Mouse (Mus musculus) spleen, adult 2 months (tissue): Measurements from ENCODE around the gene Akap6. TPM values are rescaled to one million over a fixed set of nuclear protein-coding genes. Genes with fewer than 3 reads are reported as not detected.

Source experiments
- DNase-seq, 2 experiments: peaks; one replicate each; pipeline versions ENCODE4 v3.0.0 to v3.0.0-alpha.2; 2012 to 2021; ENCODE audit warnings: low spot score in 2 of 2, low read depth in 1 of 2
- H3K27ac ChIP-seq: fragments of 200-500 bp; 2 replicates; pipeline ENCODE4 v1.5.1; 2012; ENCODE audit warnings: low read length, inconsistent platforms; ENCODE audit not compliant: insufficient read depth
- H3K27me3 ChIP-seq: fragments of 200-500 bp; 2 replicates; pipeline ENCODE4 v1.6.1; 2012; ENCODE audit warnings: mild to moderate bottlenecking, moderate library complexity, low read length, inconsistent platforms; ENCODE audit not compliant: control insufficient read depth, insufficient read depth
- H3K36me3 ChIP-seq: fragments of 200-500 bp; 2 replicates; pipeline ENCODE4 v1.6.1; 2012; ENCODE audit warnings: mild to moderate bottlenecking, low read length, inconsistent platforms; ENCODE audit not compliant: control insufficient read depth, insufficient read depth
- H3K4me1 ChIP-seq: fragments of 200-500 bp; 2 replicates; pipeline ENCODE4 v1.6.1; 2011; ENCODE audit warnings: inconsistent platforms; ENCODE audit not compliant: control insufficient read depth, insufficient read depth, insufficient read length
- H3K4me3 ChIP-seq: fragments of 200-500 bp; 2 replicates; pipeline ENCODE4 v1.5.1; 2011; ENCODE audit warnings: mild to moderate bottlenecking, inconsistent platforms; ENCODE audit not compliant: insufficient read depth, insufficient read length; ENCODE audit errors: extremely low read depth
- CTCF ChIP-seq: fragments of 200-500 bp; IDR thresholded peaks from 2 replicates; pipeline ENCODE4 v1.5.1; 2011; ENCODE audit warnings: mild to moderate bottlenecking, inconsistent platforms; ENCODE audit not compliant: insufficient read depth, insufficient read length, insufficient replicate concordance; ENCODE audit errors: extremely low read depth
- POLR2A ChIP-seq: fragments of 200-500 bp; IDR thresholded peaks from 2 replicates; pipeline ENCODE4 v1.6.1; 2011; ENCODE audit warnings: low read depth, low read length, inconsistent platforms
- WGBS: fragments of 180-500 bp; shearing (Covaris S2); methylation state at CpG from one replicate; pipeline ENCODE4 v1.1.7; 2018; 5-methylcytosine and 5-hydroxymethylcytosine counted together
- polyA plus RNA-seq: library from polyadenylated mRNA; depleted of rRNA; stranded (reverse); fragments of >200 nt; gene quantifications from 2 replicates; pipeline ENCODE4 v1.2.3, GENCODE M21; 2012

Akap6 gene
- polyA plus RNA-seq, 1 experiment: 0.02 TPM

- H3K4me3 ChIP-seq: no peak overlapping the region
- no peak for TF ChIP-seq CTCF
- no peak for TF ChIP-seq POLR2A
- H3K27me3 ChIP-seq: no peaks in the 10 kb centered on the region
- WGBS: 48% methylated on average over 9 of the region's 9 CpGs
- H3K4me1 ChIP-seq: no peaks in the 10 kb centered on the region
- DNase-seq: no peak
- H3K27ac ChIP-seq: no peak overlapping the region
- H3K36me3 ChIP-seq: no peaks in the 10 kb centered on the region
Measured at GRCm38 (mm10) chr12:52687355-52687754, 11.8 kb upstream of the Akap6 start.

- Histone ChIP-seq H3K27ac (no peak overlapping the region), H3K36me3 (no peaks in the 10 kb centered on the region), H3K27me3 (no peaks in the 10 kb centered on the region), H3K4me1 (no peaks in the 10 kb centered on the region), H3K4me3 (no peak overlapping the region)
- no peak for DNase-seq
- 90% methylated on average over 2 of the region's 2 CpGs for WGBS
- no peak for TF ChIP-seq CTCF
- TF ChIP-seq POLR2A: no peak
Measured at GRCm38 (mm10) chr12:52688712-52689111, 10.5 kb upstream of the Akap6 start.

DNA sequence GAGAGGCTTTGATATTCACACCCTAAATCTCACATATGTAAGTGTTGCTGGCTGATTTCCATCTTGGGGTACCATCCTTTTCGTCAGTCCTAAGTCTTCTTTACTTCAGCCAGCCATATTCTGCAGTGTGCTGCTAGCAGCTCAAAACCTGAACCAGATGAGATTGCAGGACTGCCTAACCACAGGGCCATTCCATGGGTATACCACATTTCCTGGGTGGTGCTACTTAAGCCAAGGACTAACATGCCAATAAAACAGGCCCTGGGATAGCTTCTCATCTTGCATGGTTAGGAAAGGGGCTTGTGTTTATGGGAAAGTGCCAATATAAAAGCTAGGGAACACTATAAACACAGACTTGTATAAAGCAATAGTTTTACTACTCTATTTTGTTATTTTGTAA, 7.6 kb upstream of the Akap6 start:
- WGBS: 69% methylated on average over 1 of the region's 1 CpGs
- Histone ChIP-seq H3K4me1 (no peaks in the 10 kb centered on the region), H3K4me3 (no peak overlapping the region), H3K27ac (no peak overlapping the region), H3K36me3 (no peaks in the 10 kb centered on the region), H3K27me3 (no peaks in the 10 kb centered on the region)
- DNase-seq: no peak
- TF ChIP-seq POLR2A (no peak), CTCF (no peak)

DNA sequence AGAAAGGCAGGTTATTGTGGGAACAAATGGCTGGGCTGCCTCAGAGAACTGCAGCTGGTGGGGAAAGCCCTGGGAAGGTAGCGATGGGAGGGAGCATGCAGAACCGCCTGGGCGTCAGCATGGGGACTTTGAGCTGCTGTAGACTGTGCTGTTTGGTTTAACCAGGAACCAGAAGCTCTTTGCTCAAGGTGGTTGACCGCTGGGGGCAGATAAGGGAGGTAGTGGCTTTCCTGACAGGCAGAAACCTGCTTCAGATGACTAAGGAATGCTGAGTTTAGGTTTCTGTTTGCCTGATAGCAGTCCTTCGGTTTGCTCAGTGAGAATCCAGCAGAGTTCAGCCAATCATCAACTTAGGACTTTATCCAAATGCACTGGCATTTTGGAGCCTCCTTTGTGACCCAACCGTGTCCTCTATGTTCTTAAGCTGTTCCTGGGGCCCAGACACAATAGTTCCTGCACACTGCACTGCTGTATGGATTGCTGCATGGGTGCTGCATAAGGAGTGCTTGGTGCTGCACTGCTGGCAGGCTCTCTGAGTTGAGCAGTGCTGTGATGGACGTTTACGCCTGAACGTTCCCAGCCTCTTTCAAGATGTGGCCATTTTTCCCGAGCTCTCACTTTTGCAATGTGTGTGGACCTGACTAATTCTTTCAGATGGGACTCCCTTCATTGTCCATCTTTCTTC, 6.8 kb upstream of the Akap6 start:
- no peak overlapping the region for H3K27ac ChIP-seq
- TF ChIP-seq POLR2A: no peak
- no peak for TF ChIP-seq CTCF
- H3K4me3 ChIP-seq: no peak overlapping the region
- H3K27me3 ChIP-seq: no peaks in the 10 kb centered on the region
- DNase-seq: no peak
- no peaks in the 10 kb centered on the region for H3K4me1 ChIP-seq
- no peaks in the 10 kb centered on the region for H3K36me3 ChIP-seq
- 36% methylated on average over 10 of the region's 10 CpGs for WGBS

- Histone ChIP-seq H3K4me1 (no peaks in the 10 kb centered on the region), H3K27ac (no peak overlapping the region), H3K36me3 (no peaks in the 10 kb centered on the region), H3K27me3 (no peaks in the 10 kb centered on the region), H3K4me3 (no peak overlapping the region)
- no peak for DNase-seq
- TF ChIP-seq CTCF (no peak), POLR2A (no peak)
- WGBS: 56% methylated on average over 3 of the region's 3 CpGs
Measured at GRCm38 (mm10) chr12:52697407-52698109, 1.6 kb upstream of the Akap6 start.

GRCm38 (mm10) chr12:52698276-52698930, 780 bp upstream of the Akap6 start:
- no peak overlapping the region for H3K4me3 ChIP-seq
- no peaks in the 10 kb centered on the region for H3K27me3 ChIP-seq
- H3K36me3 ChIP-seq: no peaks in the 10 kb centered on the region
- 89% methylated on average over 5 of the region's 5 CpGs for WGBS
- H3K27ac ChIP-seq: no peak overlapping the region
- no peaks in the 10 kb centered on the region for H3K4me1 ChIP-seq
- no peak for DNase-seq
- TF ChIP-seq CTCF (no peak), POLR2A (no peak)
